Mouse (Mus musculus) lung, postnatal 4 days (tissue): ENCODE results near the gene Rhbdd2.

Experiments
- DNase-seq, 2 experiments: peaks; one replicate each; pipeline ENCODE4 v3.0.0; 2021

Rhbdd2 gene

DNA sequence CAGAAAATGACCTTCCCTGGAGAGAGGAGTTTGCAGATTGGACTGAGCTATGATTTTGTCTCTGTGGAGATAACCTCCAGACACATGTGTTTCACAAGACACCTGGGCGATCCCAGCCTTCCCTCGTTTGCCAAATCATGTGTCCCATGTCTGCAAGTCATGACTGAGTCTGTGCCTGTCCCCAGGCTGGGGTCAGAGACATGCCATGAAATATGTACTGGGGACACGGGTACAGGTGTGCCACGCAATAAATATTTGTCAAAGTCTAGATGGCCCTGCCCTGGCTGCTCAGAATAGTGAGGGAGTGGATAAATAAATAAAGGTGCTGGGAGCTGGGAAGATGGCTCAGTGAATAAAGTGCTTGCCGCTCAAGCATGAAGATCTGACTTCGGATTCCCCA is 13.6 kb downstream of the Rhbdd2 start:
- no peak for DNase-seq

DNA sequence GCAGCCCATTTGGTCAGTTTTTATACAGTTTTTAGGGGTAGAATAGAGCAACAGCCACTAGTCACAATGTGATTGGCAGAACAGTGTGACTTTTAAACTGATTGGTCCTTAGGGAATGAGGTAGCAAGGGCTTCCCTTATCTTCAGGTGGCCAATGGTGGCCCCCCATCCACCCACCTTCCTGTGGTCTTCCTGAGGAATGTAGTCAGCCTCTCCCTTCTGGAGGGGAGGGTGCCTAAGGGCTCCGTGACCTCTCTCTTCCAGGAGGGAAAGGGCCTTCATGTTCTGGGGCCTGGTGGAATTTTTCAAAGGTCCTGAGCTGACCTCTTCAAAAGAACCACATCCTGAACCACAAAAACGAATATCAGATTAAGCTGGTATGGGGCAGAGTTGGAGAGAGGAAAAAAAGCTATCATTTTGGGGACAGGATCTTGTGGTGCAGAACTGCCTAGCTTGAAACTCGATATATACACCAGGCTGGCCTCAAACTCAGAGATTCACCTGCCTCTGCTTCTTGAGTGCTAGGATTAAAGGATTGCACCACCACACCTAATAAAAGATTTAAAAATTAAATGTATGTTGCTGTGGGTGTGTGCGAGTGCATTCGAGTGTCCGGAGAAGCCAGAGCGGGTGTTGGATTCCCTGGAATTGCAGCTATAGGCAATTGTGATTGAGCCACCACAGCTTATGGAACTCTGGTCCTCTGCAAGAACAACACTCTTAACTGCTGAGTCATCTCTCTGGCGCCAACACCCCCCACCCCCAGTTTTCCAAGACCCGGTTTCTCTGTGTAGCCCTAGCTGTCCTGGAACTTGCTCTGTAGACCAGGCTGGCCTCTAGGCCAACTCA is 16.3 kb downstream of the Rhbdd2 start:
- DNase-seq: no peak

DNA sequence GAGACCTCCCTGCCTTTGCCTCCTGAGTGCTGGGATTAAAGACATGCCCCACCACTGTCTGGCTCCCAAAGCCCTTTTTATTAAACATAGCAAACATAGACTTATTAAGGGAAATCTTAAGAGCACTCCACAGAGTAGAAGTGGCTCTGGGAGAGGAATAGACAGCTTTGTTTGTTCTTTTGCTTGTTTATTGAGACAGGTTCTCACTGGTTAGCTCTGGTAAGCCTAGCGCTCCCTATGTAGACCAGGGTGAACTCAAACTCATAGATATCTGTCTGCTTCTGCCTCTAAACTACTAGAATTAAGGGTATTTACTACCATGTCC is 16.9 kb downstream of the Rhbdd2 start:
- DNase-seq: no peak

DNA sequence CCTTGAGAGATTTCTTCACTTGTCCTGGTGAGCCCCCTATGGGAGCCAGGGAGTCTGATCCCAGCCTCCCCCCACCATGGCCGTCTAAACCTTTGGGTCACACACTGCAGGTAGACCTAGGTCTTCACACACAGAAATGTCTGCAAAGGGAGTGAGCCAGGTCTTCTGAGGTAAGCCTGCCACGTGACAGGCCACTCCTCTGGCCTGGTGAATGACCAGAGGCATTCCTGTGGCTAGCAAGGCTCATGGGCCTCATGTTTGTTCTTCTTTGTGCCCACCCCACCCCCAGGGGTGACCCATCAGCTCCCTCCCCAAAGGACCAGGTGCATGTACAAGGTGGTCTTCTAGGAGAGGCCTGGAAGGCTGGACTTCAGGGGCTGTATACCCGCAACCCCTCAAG is 19.1 kb downstream of the Rhbdd2 start:
- peak in 1 of 2 experiments; percentile 47 for DNase-seq

DNA sequence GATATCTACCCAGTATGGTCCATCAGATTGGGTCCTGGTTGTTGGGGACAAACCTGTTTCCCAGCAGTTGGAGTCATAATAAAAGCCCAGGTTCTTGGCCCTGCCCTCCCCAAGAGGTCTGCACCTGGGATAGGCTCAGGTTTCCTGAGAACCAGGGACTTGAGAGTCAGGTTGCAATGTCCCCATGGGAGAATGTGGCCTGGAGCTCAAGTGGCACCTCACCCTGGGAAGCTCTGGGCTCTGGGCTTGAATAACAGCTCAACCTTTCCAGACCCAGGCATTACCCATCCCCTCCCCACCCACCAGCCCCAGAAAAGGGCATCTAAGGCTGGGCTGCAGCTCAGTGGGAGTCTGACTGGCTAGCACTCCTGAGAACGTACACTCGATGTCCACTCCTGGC is 20.8 kb downstream of the Rhbdd2 start:
- peak in 1 of 2 experiments; percentile 59 for DNase-seq

DNA sequence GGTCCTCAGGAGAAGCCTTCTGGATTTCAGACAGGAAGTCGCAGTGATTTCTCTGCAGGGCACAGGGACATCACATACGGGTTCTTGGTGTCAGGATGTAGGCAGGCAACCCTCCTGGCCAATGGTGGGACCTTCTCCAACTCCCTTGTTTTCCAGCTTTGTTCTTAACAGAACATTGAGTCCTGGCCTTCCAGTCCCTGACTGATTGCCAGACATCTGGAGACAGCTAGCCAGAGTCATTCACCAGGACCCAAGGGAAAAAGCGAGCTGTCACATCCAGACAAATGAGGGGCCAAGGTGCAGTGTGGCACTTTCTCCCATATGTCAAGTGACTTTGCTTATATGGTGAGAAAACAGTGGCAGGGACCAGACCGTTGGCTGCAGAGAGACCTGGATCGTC is 23.6 kb downstream of the Rhbdd2 start:
- DNase-seq: no peak

DNA sequence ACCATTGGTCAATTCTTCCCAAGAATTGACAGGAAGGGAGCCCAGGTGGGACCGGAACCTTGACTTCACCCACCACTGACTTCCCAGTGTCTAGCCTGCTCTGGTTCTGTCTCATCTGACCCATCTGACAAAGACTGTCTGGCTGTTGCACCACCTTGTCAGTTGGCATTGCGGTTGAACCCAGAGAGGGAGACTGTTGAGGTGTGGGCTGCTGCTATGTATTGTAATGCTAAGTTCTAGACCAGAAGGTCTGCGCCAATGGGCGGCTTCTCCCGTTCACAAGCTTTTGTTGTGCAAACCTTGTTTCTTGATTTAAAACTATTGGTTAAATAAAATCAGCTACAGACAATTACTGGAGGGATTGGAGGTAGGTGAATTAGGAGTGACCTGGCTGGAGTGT is 24.7 kb downstream of the Rhbdd2 start:
- no peak for DNase-seq

DNA sequence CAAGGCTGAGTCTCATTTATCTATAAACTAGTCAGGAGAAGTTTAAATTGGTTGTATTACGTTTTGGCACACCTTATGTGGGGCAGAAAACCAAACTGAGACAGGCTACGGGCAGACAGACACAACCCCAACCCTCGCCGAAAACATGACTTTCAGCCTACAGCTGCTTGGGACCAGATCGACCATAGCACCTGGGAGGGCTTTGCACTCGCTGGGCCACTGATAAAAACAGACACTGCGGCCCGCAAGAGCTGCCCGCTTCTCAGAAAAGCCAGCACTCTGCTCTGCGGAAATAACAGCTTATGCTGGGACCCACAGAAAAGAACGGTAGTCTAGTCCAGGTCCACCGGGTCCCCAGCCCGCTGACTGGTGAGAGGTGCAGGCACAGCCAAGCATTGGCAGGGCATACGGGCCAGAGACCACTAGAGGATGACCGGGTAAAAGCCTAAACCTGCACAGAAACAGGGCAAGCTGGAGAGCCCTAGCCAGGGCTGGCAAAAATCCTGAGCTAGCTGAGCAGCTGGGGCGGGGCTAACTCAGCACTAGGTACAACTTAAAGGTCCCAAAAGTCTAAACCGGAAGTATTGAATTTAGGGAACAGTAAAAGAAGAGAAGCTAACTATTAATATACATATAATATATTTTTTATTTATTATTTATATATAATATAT is 25.4 kb downstream of the Rhbdd2 start:
- no peak for DNase-seq

DNA sequence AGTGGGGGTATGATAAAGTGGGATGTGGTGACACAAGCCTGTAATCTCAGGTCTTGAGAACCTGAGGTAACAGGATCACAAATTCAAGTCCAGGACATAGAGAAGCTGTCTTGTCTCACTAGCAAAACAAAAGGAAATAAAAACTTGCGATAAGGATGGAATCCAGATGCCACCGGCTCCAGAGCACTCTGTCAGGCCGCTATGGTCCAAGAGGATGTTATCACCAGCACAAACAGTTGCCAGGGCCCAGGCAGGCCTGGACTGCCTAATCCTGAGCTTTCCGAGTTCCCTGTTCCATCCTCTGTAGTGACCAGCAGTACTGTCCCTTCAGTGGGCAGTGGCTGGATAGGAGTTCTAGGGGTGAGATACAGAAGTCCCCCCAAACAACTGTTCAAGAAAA is 27.5 kb downstream of the Rhbdd2 start:
- peak in 1 of 2 experiments; percentile 38 for DNase-seq

DNA sequence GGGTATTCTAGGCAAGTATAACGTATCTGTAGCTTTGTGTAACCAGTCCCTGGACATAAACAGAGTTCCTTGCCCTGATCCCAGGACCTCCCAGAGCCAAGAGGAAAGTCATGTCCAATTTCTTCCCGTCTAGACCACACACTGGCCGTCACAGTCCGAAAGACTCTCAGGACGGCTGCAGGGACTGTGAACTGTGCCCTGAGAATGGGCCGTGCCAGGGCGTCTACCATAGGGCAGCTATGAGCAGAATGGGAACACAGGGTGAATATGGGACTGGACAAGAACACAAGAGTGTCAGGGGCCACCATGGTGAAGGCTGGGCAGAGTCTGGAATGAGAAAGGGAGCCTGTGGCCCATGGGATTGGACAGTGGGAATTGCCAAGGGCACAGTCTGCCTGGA is 28.1 kb downstream of the Rhbdd2 start:
- DNase-seq: no peak

DNA sequence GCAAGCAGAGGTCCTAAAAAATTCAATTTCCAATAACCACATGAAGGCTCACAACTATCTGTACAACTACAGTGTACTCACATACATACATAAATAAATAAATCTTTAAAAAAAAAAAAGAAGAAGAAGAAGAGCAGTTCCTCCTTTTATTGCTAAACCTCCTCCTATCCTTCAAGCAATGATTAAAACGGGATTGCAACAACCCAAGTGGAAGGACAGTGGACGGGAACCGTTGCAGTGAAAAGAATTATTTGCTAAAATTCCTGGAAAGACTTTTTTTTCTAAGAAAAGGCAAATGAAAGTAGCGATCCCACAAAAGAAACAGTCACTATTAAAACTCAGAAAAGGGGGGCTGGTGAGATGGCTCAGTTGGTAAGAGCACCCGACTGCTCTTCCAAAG is 34.5 kb downstream of the Rhbdd2 start:
- no peak for DNase-seq

DNA sequence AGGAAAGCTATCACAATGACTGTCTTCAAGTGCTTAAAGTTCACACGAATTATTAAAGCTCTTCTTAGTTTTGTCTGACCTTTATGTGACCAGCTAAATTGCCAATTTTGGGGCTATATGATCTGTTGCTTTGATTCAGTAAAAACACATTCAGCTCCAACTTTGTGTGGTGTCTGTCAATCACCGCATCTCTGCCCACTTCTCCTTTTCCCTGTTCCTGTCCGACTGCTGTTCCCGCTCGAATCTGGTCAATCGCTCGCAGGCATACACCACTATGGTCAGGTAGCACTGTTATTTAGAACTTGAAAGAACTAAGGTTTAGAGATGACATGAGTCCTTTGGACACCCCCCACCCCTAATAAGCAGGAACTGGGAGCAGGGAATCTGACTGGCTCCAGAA is 35.7 kb downstream of the Rhbdd2 start:
- no peak for DNase-seq

DNA sequence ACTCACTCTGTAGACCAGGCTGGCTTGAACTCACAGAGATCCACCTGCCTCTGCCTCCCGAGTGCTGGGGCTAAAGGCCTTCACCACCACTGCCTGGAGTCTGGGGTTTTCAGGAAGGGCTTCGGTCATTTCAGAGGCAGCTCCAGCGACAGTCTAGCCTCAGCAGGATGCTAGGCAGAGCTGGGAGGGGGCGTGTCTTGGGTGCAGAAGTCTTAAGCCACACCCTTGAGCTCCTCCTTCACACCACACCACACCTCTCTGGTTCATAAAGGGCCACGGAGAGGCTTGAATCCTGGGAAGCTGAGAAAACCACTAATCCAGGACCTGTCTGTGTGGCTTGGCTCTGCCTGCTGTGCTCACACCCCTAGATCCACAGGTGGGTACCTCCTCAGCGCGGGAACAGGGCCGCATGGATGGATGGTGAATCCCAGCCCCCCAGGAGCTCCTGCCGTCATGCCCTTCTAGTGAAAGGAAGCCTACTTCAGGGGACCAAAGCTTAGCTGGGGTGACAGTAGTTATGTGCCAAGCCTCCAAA is 37.4 kb downstream of the Rhbdd2 start, which contains the start of gene Por:
Por (plus strand) TSS at position 293 of the 535 bp plus-strand sequence.
- peak; percentile 53 to 54 for DNase-seq

DNA sequence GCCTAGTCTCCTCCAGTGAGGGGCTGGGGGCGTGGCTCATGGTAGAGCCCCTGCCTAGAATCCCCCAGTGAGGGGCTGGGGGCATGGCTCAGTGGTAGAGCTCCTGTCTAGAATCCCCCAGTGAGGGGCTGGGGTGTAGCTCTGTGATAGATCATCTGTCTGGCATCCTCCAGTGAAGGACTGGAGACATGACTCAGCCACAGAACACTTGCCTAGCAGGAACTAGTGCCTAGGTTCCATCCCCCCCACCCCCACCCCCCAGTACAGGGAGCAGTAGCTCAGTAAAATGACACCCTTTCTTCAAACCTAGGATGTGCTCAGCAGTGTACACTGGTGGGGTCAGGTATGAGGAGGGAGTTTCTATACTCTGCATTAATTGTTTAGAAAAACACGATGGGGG is 38.5 kb downstream of the Rhbdd2 start:
- no peak for DNase-seq

DNA sequence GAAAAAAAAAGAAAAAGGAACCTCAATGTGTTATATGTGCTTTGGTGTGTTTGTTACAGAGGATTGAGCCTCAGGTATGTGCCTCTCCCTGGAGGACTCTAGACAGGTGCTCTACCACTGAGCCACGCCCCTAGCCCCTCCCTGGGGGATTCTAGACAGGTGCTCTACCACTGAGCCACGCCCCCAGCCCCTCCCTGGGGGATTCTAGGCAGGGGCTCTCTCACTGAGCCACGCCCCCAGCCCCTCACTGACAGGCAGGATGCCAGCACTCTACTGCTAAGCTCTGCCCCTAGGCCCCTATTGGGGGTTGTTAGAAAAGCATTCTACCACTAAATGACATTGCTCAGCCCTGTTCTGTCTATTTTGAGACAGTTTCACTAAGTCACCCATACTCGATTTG is 40.1 kb downstream of the Rhbdd2 start:
- DNase-seq: peak in 1 of 2 experiments; percentile 56

DNA sequence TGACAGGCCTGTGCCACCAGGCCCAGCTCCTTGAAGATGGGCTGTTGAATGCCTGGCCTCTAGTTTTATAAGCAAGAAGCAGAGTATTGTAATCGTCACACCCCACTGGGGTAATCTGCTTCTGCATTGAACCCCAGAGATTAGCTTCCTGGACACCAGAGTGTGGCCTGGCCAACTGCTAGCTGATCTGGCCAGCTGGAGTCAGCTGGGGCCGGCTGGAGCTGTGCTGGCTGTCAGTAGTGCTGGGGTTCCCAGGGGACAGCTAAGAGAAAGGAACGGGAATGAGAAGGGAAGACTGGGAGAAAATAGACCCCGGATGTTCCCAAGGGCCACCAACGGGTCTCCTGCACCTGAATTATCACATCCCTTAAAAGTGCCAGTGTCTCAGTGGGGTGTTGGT is 40.6 kb downstream of the Rhbdd2 start:
- DNase-seq: peak; percentile 42 to 78

DNA sequence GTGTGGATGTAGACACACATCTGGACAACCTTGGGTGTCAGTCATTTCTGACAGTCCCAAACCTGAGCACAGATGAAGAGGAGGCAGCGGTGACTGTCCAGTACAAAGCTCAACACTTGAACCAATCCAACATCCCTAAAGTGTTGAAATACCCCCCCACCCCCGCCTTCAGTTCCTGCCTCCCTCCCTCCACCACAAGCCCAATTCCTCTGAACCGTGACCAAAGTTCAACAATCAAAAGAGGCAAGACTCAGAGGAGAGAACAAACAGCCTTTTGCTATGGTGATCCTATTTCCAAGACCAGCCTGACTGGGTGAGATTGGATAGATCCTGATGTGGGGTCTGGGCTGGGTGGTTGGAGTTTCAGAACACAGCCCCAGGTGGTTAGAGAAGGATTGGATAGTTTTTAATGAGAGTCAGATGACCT is 41.9 kb downstream of the Rhbdd2 start:
- no peak for DNase-seq

DNA sequence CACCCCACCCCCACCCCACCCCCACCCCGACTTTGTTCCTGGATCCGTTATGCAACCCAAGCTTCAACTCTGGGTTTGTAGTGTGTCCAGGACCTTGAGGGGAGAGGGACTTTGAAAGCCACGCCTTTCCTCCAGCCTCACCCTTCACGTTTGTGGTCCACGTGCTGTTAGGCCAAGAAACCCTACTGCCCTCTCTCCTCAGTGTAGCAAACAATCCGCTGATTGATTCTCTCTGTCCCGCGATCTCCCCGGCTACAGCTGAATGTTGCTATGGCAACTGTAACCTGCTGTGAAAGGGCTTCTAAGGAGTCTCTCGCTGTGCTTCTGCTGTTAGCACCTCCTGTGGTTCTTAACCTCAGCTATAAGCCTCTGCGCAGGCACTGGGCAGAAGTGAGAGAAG is 42.4 kb downstream of the Rhbdd2 start:
- DNase-seq: peak; percentile 65 to 80

DNA sequence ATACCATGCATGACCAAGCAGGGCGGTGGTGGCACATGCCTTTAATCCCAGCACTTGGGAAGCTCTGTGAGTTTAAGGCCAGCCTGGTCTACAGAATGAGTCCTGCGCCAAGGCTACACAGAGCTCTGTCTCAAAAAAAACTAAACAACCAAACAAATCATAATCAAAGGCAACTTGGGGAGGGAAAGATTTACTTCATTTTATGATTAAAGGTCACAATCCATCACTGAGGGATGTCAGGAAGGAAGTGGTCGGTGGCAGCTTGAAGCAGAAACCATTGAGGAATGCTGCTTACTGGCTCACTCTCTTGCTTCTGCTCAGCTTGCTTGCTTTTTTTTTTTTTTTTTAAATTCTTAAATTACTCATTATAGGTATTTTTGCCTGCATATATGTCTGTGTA is 44.3 kb downstream of the Rhbdd2 start:
- DNase-seq: no peak

DNA sequence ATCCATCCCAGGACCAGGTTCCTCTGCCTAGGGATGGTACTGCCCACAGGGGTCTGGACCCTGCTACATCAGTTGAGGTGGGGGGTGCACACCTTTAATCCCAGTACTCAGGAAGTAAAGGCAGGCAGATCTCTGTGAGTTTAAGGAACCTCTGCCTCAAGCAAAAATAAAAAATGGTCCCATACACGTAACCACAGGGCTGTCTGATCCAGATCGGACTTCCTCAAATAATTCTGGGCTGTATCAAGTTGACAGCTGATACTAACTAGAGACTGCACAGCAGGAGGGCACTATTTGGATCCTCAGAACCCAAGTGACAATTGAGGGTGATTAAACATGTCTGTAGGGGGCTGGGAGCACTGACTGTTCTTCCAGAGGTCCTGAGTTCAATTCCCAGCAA is 44.8 kb downstream of the Rhbdd2 start:
- no peak for DNase-seq

DNA sequence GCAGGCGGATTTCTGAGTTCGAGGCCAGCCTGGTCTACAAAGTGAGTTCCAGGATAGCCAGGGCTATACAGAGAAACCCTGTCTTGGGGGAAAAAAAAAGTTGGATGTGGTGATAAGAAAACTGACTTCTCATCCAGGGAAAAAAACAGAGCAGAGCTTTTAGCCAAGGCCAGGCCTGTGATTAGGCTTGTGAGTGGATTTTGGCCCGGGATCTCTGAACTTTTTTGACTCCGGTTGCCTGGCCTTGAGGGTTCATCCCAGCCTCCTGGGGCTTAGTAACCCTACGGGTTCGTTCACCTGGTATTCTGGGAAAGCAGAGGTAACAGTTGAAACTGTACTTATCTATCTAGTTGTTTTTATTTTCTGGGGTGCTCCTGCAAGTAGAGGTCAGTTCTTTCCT is 46.1 kb downstream of the Rhbdd2 start:
- DNase-seq: no peak

DNA sequence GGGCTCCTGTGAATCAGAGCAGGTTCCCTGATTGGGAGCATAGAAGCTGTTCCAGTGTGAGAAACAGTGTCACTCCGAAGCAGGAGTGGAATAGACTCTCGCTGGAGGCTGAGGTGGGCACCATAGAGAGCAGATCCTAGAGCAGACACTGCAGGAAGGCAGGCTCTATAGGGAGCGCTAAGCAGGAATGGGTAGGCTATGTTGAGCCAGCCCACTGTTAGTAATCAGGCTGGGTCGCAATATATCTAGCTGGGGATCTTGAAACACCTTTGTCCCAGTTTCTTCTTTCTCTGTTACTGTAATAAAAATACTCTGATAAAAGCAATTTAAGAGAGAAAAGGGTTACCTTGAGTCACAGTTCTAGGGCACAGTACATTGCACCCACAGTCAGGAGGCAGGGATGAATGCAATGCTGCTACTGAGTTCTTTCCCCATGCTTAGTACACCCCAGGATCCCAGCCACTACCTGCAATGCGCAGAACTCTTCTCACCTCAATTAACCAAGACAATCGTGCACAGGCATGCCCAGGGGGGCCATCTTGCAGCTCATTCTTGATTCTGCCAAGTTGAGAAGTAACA is 48.6 kb downstream of the Rhbdd2 start:
- no peak for DNase-seq

DNA sequence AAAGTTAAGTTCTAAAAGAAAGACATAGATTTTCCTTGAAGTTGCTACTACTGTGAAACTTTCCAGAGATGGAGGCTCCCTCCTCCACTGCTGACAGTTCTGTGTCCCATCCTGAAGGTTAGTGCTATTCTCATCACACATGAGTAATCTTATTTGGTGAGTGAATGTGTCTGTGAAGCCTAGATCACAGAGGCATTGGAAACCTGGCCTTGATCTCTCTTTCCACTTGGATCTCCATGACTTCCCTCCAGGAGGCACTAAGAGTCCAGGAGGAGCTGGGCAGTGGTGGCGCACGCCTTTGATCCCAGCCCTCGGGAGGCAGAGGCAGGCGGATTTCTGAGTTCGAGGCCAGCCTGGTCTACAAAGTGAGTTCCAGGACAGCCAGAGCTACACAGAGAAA is 49.6 kb downstream of the Rhbdd2 start:
- DNase-seq: no peak
